Mouse (Mus musculus): ENCODE measurements around the gene Begain.

The Begain gene

DNA sequence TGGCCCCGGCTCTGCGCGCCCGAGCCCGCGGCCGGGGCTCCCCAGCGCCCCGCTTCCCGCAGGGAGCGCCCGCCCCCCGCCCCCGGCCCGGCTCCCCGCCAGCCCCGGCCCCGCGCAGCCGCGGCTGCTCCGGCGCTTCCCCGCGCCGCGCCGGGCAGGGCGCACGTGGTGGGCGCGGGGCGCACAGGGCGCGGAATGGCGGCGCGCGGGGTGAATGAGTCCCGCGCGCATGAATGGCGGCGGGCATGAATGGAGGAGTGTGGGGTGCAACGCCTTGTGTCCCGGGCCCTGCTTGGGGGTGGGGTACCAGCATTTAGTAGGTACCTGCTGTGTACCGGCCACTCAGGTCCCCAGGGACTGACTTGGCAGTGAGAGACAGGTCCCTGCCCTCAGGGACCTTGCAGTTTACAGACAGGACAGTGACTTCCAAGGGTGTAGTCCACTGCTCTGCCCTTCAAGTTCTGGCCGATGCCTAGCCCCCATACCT is at the start of gene Begain:
Gene Begain, minus strand, starts transcription at position 51 of the 487 bp plus-strand sequence.
- no peak for DNase-seq (ENCODE audit: low spot score)

GRCm38 (mm10) chr12:109115707-109116106 is 47.7 kb upstream of the Begain start:
- DNase-seq (ENCODE audit: low spot score): no peak

DNA sequence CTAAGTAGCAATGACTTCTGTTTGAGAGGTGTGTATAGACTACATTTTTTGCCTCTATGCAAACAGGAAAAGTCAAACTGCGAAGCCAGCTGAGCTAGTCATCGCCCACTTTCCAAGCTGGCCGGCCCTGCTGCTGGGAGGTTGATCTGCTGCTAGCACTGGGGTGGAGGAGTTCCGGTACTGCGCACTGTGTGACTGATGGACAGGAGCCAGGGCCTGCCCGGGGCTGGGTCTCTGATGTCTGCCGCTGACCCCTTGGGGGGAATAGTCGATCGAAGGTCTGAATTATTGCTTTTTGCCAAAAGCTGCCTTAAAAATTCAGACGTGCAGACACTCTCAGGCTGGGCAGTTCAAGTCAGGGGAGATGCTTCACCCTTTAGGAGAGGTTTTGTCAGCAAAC is 47.1 kb upstream of the Begain start:
- DNase-seq (ENCODE audit: low spot score): no peak

GRCm38 (mm10) chr12:109112996-109113592 is 45.1 kb upstream of the Begain start:
- DNase-seq (ENCODE audit: low spot score): no peak

DNA sequence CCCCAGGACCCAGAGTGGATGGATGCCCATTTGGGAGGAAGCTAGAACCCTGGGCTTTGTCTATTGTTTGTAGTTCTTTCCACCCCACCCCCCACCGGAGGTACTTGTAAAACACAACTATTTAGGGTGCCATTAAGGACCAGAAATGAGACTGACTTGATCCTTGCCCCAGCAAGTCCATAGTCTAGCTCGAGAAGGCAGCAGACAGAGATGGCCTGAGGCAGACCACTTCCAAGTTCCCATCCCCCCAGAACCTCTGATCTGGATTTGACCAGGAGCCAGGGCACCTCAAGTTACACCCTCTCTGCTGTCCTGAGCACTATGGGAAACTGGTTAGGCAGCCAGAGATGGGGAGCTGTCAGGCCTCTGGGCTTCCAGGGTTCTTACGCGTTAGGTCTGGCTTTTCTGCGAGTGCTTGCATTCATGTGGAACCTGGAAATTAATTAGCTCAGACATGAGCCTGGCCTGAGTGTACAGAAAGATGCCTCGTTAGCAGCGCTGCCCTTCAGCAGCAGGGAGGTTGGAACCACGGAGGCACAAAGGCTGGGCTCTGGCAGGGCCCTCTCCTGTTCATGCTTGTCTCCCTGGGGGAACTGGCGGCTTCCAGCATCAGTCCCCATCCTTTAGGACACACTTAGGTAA is 44.5 kb upstream of the Begain start:
- no peak for DNase-seq (ENCODE audit: low spot score)

DNA sequence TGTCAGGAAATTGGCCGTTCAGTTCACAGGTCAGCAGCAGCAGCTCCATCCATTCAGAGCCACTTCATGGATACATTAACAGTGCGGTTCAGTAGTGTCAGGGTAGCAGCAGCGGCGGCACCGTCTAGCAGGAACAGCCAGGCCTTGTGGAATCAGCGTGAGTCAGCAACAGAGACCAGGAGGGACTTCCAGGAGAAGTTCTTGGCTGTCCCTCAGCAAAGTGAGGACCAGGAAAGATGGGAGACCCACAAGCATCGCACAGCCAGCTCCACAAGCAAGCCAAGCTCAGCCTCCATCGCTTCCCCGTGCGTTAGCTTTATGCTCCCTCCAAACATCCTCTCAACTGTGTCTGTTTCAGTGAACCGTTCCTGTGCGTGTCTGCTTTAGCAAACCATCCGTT is 40.9 kb upstream of the Begain start:
- no peak for DNase-seq (ENCODE audit: low spot score)

DNA sequence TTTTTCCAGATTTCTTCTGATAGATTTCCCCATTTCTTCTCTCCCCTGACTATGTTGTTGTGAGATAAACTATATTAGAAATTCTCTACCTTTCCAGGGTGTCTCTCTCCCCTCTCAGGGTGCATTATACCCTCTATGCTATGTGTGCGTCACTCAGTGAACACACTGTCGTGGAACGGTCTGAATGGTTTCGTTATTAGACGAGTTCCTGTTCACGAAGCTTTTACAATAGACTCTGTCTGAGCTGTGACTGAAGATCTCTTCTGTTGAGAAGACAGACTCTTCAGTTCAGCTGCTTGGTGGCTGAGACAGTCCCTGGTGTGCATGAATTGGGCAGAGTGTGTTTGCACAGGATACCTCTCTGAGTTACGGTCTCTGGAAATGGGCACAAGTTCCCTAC is 32.4 kb upstream of the Begain start:
- DNase-seq (ENCODE audit: low spot score): no peak

DNA sequence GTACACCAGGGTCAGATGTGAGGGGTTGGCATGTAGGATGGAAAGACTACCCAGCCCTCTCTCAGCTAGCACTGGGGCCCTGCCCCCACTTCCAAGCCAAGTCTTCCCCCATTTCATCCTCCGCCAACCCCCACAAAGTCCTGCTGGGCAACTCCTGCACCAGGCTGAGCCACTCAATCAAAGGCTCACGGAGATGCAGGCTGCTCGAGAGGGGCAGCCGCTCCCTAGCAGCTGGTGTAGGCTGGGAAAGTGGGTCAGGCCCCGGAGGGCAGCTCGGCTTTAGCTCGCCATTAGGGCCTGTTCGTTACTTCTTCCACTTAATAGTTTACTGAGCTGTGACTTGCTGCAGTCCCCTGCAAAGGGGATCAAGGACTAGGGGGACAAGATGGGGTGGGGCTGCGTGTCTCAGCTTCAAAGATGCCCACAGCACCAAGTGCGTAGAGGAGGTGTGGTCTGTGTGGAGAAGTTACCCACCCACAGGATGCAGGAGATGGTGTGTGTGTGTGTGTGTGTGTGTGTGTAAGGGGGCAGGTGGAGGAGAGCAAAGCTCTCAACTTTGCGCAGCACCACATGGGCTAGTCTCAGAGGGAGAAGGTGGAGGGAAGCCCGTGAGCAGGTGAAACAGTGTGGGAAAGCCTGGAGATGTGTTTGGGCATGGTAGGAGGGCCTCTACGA is 22.6 kb upstream of the Begain start:
- DNase-seq (ENCODE audit: low spot score): no peak

GRCm38 (mm10) chr12:109090041-109090440 is 22.0 kb upstream of the Begain start:
- DNase-seq (ENCODE audit: low spot score): no peak

DNA sequence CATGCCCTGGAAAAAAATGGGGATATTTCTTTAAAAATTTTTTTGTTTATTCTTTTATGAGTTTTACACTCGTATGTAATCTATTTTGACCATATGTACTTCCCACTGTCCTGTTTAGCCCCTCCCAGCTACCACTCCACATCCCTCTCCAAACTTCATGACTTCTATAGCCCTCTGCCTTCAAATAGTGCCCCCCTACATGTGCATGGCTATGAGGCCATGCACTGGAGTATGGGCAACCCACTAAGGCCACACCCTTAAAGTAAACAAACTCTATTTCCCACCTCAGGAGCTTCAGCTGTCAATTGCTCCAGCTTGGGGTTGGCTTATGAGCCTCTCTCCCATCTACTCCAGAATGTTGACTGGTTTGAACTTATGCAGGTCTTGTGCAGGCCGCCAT is 18.1 kb upstream of the Begain start:
- no peak for DNase-seq (ENCODE audit: low spot score)

DNA sequence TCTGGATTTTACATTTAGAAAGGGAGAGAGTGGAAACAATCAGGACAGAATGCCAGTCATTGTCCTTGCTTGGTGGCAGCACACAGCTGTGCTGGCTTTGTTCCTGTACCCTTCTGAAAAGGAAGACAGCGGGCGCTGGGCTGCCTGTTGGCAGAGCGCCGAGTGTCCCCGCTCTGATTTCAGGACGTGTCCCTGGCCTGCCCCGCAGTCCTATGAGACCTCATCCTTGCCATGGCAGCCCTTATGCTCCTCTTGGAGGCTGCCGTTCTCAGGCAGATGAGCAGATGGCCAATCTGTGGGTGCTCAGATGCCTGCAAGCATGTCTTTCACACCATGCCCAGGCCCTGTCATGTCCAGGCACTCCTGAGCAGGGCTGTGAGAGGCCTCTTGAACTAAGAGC is 17.7 kb upstream of the Begain start:
- no peak for DNase-seq (ENCODE audit: low spot score)

DNA sequence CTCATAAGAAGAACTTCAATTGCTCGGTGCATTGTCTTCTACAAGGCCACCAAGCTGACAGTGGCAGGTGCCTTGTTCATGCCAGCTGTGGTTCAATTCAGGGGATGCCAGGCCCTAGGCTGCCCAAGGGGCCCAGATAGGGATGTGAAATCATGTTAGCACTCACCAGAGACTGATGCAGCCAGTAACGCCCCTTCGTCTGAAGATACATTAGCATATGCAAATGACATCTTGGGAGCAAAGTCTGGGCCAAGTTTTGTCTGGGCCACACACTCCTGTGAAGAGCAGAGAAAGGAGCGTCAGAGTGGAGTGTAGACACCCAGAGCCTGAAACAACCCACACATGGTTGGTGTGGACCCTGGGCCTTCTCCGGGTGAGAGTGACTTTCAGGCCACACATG is 17.0 kb upstream of the Begain start:
- no peak for DNase-seq (ENCODE audit: low spot score)

DNA sequence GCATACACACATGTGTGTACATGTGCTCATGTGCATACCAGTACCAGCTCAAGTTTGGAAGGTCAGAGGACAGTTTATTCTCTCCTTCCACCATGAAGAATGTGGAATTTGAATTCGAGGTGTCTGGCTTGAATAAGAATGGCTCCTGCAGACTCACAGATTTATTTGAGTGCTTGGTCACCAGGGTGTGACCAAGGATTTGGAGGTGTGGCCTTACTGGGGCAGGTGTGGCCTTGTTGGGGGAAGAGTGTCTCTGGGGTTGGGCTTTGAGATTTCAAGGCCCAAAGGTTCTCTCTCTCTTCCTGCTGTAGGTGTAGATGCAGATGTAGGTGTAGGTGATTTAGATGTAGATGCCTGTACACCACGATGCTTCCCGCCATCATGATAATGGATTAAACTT is 15.5 kb upstream of the Begain start:
- DNase-seq (ENCODE audit: low spot score): no peak

GRCm38 (mm10) chr12:109077036-109077435 is 9.0 kb upstream of the Begain start:
- no peak for DNase-seq (ENCODE audit: low spot score)

DNA sequence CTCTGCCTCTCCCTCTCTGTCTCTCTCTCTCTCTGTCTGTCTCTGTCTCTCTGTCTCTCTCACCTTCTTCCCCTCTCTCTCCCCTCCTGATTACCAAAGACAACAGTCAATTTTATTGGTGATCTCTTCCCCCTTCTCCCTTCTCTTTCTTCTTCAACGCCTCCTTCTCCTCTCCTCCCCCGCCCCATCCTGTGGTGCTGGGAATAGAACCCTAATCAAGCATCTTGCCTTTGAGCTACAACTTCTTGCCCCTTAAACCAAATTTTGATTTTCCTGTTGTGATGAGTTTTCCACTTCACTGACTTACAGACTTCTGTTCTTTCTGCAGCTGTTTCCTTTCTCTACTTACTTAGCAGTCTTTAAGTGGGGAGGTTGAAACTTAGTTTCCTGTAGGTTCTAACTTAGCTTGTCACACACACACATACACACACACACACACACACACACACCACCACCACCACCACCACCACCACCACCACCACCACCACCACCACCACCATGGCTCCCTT is 6.8 kb upstream of the Begain start:
- DNase-seq (ENCODE audit: low spot score): no peak

- no peak for DNase-seq (ENCODE audit: low spot score)
Measured at GRCm38 (mm10) chr12:109074106-109074505, 6.1 kb upstream of the Begain start.

GRCm38 (mm10) chr12:109071248-109071647 is 3.2 kb upstream of the Begain start:
- DNase-seq (ENCODE audit: low spot score): no peak

DNA sequence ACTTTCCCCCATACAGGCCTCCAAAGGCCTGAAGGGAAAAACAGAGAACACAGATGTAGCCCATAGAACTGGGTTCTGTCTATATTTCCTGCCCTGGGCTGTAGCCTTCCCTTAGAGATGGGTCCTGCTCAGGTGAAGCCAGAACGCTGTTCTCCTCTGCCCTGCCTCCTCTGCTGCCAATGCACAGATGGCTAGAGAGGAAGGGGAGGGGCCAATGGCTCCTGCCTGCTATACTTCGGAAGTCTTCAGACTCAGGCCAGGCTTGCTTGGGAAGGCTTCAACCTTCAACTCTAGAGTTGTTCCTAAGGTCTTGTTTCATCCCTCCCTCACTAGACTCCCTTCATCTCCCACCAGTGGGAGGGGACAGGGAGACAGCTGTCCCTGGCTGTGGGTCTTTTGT is 1.7 kb upstream of the Begain start:
- no peak for DNase-seq (ENCODE audit: low spot score)

GRCm38 (mm10) chr12:109068738-109069137 is 721 bp upstream of the Begain start:
- DNase-seq (ENCODE audit: low spot score): no peak

DNA sequence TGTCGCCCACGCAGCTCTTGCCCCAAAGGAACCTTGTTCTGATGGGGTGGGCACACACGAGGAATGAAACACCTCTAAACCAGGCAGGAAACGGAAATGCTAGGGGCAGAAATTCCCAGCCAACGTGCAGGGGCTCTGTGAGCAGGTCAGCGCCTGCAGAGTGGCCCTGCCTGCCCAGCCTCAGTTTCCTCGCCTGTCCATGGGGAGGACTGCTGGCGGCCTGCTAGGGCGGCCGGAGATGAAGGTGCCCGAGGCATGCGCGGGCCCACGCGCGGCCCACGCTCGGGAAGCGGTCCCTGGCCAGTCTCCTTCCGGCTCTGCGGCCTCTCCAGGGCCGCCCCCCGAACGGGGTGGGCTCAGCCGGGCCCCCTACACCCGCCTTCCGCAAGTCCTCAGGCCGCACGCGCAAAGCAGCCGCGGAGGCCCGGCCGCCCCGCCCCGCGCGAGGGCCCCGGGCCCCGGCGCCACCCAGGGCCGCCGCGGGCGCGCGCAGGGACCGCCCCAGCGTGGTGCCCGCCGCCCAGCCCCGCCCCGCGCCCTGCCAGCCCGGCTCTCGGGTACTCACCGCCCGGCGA is 369 bp downstream of the Begain start:
- DNase-seq (ENCODE audit: low spot score): peak; percentile 50

DNA sequence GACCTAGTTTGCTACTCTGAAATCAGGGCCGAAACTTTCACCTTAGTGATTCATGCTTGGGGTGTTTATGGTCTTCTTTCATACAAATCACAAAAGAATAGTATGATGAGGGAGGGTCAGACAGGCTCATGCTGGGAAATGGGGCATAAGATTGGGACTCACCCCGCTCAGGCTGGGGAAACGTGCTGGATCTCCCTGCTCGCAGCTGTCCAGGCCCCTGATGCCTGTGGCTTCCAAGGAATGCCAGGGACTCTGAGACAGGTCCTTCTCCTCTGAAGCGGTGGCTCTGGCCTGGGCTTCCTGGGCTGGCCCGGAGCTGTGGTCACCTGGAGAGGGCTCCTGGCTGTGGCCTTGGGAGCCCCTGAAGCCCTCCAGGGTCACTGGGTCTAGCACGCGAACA is 9.4 kb downstream of the Begain start:
- DNase-seq (ENCODE audit: low spot score): no peak

DNA sequence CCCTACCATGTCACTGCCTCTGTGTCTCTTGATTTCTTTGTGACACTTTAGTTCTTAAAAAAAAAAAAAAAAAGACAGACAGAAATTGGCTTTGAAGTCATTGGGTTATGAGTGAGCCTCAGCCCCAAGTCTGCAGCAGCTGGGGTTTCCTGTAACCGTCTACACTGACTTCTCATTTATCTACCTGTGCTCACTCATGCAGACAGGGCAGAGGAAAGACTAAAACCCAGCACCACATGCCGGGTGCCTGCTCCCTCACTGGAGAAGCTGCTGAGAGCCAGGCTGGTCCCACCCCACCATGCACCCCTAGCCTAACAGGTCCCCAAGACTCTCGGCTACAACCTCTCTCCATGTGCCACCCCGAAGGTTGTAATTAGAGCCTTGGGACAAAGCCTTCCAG is 10.3 kb downstream of the Begain start:
- DNase-seq (ENCODE audit: low spot score): no peak

All from testis, postnatal 10 days (tissue).